In genomic region chr19:33202422-33202821, GRCm38 (mm10) we compare ENCODE assay signal across 11 mouse cellular contexts.
"Had no signal": no experiment of that assay in that cellular context is flagged by ENCODE, and none has a peak within 500 bp of the region (broad histone marks: within the 10 kb centered on the region; RNA-seq: fewer than 3 reads in every experiment).

No protein-coding gene starts in this region.

- H3K4me2 ChIP-seq: kidney, embryonic 15.5 days; limb, embryonic 15.5 days; liver, embryonic 12.5 days; lung, embryonic 15.5 days; midbrain, embryonic 13.5 days; neural tube, embryonic 12.5 days had no signal

- DNase-seq: kidney, adult 2 months; kidney, postnatal 25 days; lung, postnatal 14 days; thymus, adult 18-20 months; thymus, postnatal 25 days had no signal

- H3K27me3 ChIP-seq: kidney, embryonic 15.5 days; limb, embryonic 15.5 days; liver, embryonic 12.5 days; lung, embryonic 15.5 days; midbrain, embryonic 13.5 days; neural tube, embryonic 12.5 days had no signal

- ATAC-seq: liver, embryonic 12.5 days; midbrain, embryonic 13.5 days had no signal

- H3K9ac ChIP-seq: kidney, embryonic 15.5 days; limb, embryonic 15.5 days; liver, embryonic 12.5 days; lung, embryonic 15.5 days; midbrain, embryonic 13.5 days; neural tube, embryonic 12.5 days had no signal

- H3K4me3 ChIP-seq: kidney, embryonic 15.5 days; limb, embryonic 15.5 days; liver, embryonic 12.5 days; lung, embryonic 15.5 days; midbrain, embryonic 13.5 days; neural tube, embryonic 12.5 days had no signal

- H3K4me1 ChIP-seq: kidney, embryonic 15.5 days; limb, embryonic 15.5 days; liver, embryonic 12.5 days; lung, embryonic 15.5 days; midbrain, embryonic 13.5 days; neural tube, embryonic 12.5 days had no signal

- H3K9me3 ChIP-seq: kidney, embryonic 15.5 days; limb, embryonic 15.5 days; liver, embryonic 12.5 days; lung, embryonic 15.5 days; midbrain, embryonic 13.5 days; neural tube, embryonic 12.5 days had no signal

- H3K27ac ChIP-seq: kidney, embryonic 15.5 days; limb, embryonic 15.5 days; liver, embryonic 12.5 days; lung, embryonic 15.5 days; midbrain, embryonic 13.5 days; neural tube, embryonic 12.5 days had no signal

- H3K36me3 ChIP-seq: kidney, embryonic 15.5 days; limb, embryonic 15.5 days; liver, embryonic 12.5 days; lung, embryonic 15.5 days; midbrain, embryonic 13.5 days; neural tube, embryonic 12.5 days had no signal
